Mouse (Mus musculus) gastrocnemius, postnatal 10 days (tissue): ENCODE measurements around the gene Ubr4. TPM values are rescaled to one million over a fixed set of nuclear protein-coding genes. Genes with fewer than 3 reads are reported as not detected.

Experiments used
- microRNA-seq, 2 experiments: library from miRNA; unstranded; fragments of <30 nt; microRNA quantifications; one replicate each; pipeline ENCODE4 v1.2.0; 2021
- total RNA-seq, 2 experiments: library from RNA; stranded (reverse); gene quantifications; 2 replicates each; pipeline ENCODE4 v1.2.3; 2021

Gene Ubr4
- total RNA-seq, 2 experiments from 2014 or later: 79.7 to 99.0 TPM

Small RNA genes within 50 kb of the gene (microRNA-seq; reads per million reads assigned to microRNA genes)
- gene Gm24245 (0 reads per million in 2 experiments), gene Gm25732 (0 reads per million in 2 experiments)

Other genes with a start within 250 kb of the Ubr4 start
- gene Minos1, start 221.5 kb upstream of the Ubr4 start, total RNA-seq: 100 to 1,000 TPM; 399 to 482 TPM
- gene Capzb, start 159.7 kb upstream of the Ubr4 start, total RNA-seq: 100 to 1,000 TPM; 576 to 632 TPM
- 1 to 10 TPM; 4.9 to 5.6 TPM for gene Pqlc2, start 41.9 kb upstream of the Ubr4 start, total RNA-seq
- gene Akr7a5, start 41.9 kb upstream of the Ubr4 start, total RNA-seq: 10 to 100 TPM; 32.7 to 36.9 TPM
- gene Mrto4, start within 50 bp of the Ubr4 start, total RNA-seq: 10 to 100 TPM; 44.3 to 44.9 TPM
- 10 to 100 TPM; 30.7 TPM for gene Emc1, start within 50 bp of the Ubr4 start, total RNA-seq
- 1 to 10 TPM; 5.6 to 7.5 TPM for gene Iffo2, start 177.9 kb downstream of the Ubr4 start, total RNA-seq